Mouse (Mus musculus): ENCODE data around the gene Fam25c.

DNA sequence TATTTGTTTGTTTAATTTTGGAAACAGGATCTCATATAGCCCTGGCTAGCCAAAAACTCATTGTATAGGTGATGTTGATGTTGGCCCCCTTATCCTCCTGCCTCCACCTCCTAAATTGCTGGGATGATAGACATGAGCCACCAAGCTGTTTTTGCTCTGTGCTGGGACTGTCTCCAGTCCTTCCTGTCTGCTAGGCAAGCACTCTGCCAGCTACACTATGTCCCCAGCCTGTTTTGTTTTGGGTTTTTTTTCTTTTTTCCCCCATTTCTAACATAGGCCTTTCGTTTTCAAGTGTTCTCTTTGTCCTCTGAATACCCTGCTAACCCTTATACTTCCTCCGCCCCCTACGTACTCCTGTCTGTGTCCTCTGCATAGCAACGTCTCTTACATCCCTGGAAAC is 38.1 kb upstream of the Fam25c start:
- TF ChIP-seq CTCF (IDR thresholded peaks at IDR 0.05; ENCODE audit: low read depth, low read length), result no peak
- no peak for TF ChIP-seq POLR2A (IDR thresholded peaks at IDR 0.05; ENCODE audit: extremely low read depth, insufficient read depth, low read length)

Measured in liver, adult 2 months (tissue).